Comparison of ENCODE assay signal across 9 mouse cellular contexts in the genomic region with DNA sequence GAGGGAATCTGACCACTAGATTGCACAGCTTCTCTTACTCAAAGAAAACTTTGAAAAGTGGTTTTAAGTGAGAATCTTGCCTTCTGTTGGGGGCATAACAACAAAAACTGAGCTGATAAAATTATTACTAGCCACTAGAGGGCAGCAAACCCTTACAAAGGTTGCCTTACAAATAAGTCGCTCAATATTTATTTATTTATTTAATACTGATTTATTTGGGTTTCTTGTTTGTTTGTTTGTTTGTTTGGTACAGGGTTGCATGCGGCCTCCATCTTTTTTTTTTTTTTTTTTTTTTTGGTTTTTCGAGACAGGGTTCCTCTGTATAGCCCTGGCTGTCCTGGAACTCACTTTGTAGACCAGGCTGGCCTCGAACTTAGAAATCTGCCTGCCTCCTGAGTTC. TPM values are rescaled to one million over a fixed set of nuclear protein-coding genes. Genes with fewer than 3 reads are reported as not detected.
A peak's percentile ranks its signal among the peaks of the same experiment; 100 is the strongest.
DNase-seq lines count a peak whose midpoint lies in the region; ATAC-seq and TF ChIP-seq lines count a peak whose summit lies in the region.
"Had no signal": no experiment of that assay in that cellular context is flagged by ENCODE, and none has a peak within 500 bp of the region (broad histone marks: within the 10 kb centered on the region; RNA-seq: fewer than 3 reads in every experiment).

No protein-coding gene starts in this region.

- WGBS in kidney, embryonic 15.5 days: 36% methylated on average over 4 of the region's 4 CpGs
- 31% methylated on average over 4 of the region's 4 CpGs for whole genome bisulfite sequencing in forebrain, postnatal 0 days

- TF ChIP-seq CTCF in forebrain, postnatal 0 days (IDR thresholded peaks at IDR 0.05; ENCODE audit: low read depth): peak; percentile 70

- no peak overlapping the region for H3K4me2 ChIP-seq in kidney, embryonic 15.5 days
- no peak overlapping the region for H3K4me2 ChIP-seq in forebrain, postnatal 0 days (ENCODE audit: low read depth)
- H3K4me2 ChIP-seq: limb, embryonic 12.5 days had no signal

- no peak; the same call in 1 of the 2 replicates for ATAC-seq in kidney, embryonic 15.5 days (replicated peaks; ENCODE audit: low FRiP score)
- ATAC-seq in CD4-positive, CD25-positive, alpha-beta regulatory T cell, adult 4 months: peak; percentile 71
- peak; percentile 43; the same call in 1 of the 2 replicates for ATAC-seq in forebrain, postnatal 0 days

- H3K9ac ChIP-seq in kidney, embryonic 15.5 days: no peak overlapping the region
- no peak overlapping the region for H3K9ac ChIP-seq in forebrain, postnatal 0 days
- H3K9ac ChIP-seq: limb, embryonic 12.5 days had no signal

- H3K27ac ChIP-seq in kidney, embryonic 15.5 days: no peak overlapping the region
- H3K27ac ChIP-seq in forebrain, postnatal 0 days (ENCODE audit: low read depth, low read length): no peak overlapping the region
- H3K27ac ChIP-seq: limb, embryonic 12.5 days had no signal

- no peaks in the 10 kb centered on the region for H3K36me3 ChIP-seq in kidney, embryonic 15.5 days
- no peaks in the 10 kb centered on the region for H3K36me3 ChIP-seq in forebrain, postnatal 0 days (ENCODE audit: insufficient read depth)
- H3K36me3 ChIP-seq: limb, embryonic 12.5 days had no signal

- no peaks in the 10 kb centered on the region for H3K9me3 ChIP-seq in kidney, embryonic 15.5 days (replicated peaks)
- no peaks in the 10 kb centered on the region for H3K9me3 ChIP-seq in forebrain, postnatal 0 days (ENCODE audit: low read length)
- H3K9me3 ChIP-seq: limb, embryonic 12.5 days had no signal

- no peaks in the 10 kb centered on the region for H3K27me3 ChIP-seq in kidney, embryonic 15.5 days
- no peaks in the 10 kb centered on the region for H3K27me3 ChIP-seq in forebrain, postnatal 0 days (ENCODE audit: insufficient read depth, low read length)
- H3K27me3 ChIP-seq: limb, embryonic 12.5 days had no signal

- DNase-seq in kidney, adult 9 months: peak; percentile 72
- peak; percentile 84 for DNase-seq in NIH3T3 (ENCODE audit: low read depth)
- DNase-seq in forebrain, postnatal 0 days: peak; percentile 78
- peak; percentile 80 for DNase-seq in naive thymus-derived CD4-positive, alpha-beta T cell, adult 2 months (ENCODE audit: low read depth)
- no peak for DNase-seq in urinary bladder, postnatal 36 days (ENCODE audit: low spot score in 2 of 2)
- no peak for DNase-seq in testis, postnatal 10 days (ENCODE audit: low spot score)

- no peak overlapping the region for H3K4me3 ChIP-seq in kidney, embryonic 15.5 days (replicated peaks)
- no peak overlapping the region for H3K4me3 ChIP-seq in forebrain, postnatal 0 days (ENCODE audit: low read depth, low read length)
- H3K4me3 ChIP-seq: limb, embryonic 12.5 days had no signal

- H3K4me1 ChIP-seq in kidney, embryonic 15.5 days: no peaks in the 10 kb centered on the region
- H3K4me1 ChIP-seq in forebrain, postnatal 0 days (ENCODE audit: insufficient read depth): no peaks in the 10 kb centered on the region
- H3K4me1 ChIP-seq: limb, embryonic 12.5 days had no signal

RNA-seq across cellular contexts. Expression of a gene that starts 31.3 kb away (rescaled TPM):
- 99.0 and 99.6 TPM in 2 replicates for polyA plus RNA-seq in kidney, embryonic 15.5 days (2015; fragmentation: Nextera tagmentation; extraction: Ambion mirVana)
- 10 to 100 TPM; 52.0 to 56.9 TPM for polyA plus RNA-seq in CD4-positive, CD25-positive, alpha-beta regulatory T cell, adult 4 months (2017; shearing (Covaris generic))
- total RNA-seq in forebrain, postnatal 0 days (2014; rRNA removed): 75.1 and 96.2 TPM in 2 replicates
- polyA plus RNA-seq in forebrain, postnatal 0 days (2015; fragmentation: Nextera tagmentation; extraction: Ambion mirVana): 49.0 and 61.9 TPM in 2 replicates

RNA-seq across cellular contexts. Expression of a gene that starts 47.3 kb away (rescaled TPM):
- 19.1 and 21.3 TPM in 2 replicates for polyA plus RNA-seq in kidney, embryonic 15.5 days (2015; fragmentation: Nextera tagmentation; extraction: Ambion mirVana)
- polyA plus RNA-seq in CD4-positive, CD25-positive, alpha-beta regulatory T cell, adult 4 months (2017; shearing (Covaris generic)): 10 to 100 TPM; 66.3 to 87.7 TPM
- total RNA-seq in forebrain, postnatal 0 days (2014; rRNA removed): 23.9 and 28.5 TPM in 2 replicates
- 47.8 and 60.9 TPM in 2 replicates for polyA plus RNA-seq in forebrain, postnatal 0 days (2015; fragmentation: Nextera tagmentation; extraction: Ambion mirVana)

Comparison
In these comparisons a context has a peak if more than half of its experiments do, and no peak if none do; other contexts are left out.
1. DNase-seq: peak in kidney, adult 9 months (single experiment), NIH3T3 (single experiment), forebrain, postnatal 0 days (single experiment) and naive thymus-derived CD4-positive, alpha-beta T cell, adult 2 months (single experiment); none in urinary bladder, postnatal 36 days (0 of 2) and testis, postnatal 10 days (single experiment).